Mouse (Mus musculus) heart, postnatal 0 days (tissue): ENCODE measurements at regions not wholly inside any gene's neighbourhood (a gene's known extent, or its start where the extent isn't known, plus 50 kb on each side); places are given as distances from the start of the nearest gene placed in this dataset.

Source experiments
- ATAC-seq: fragments of 200-750 bp; cut with Nextera tagmentation; 2 replicates; pipeline ENCODE4 v1.8.0; 2017; ENCODE audit warnings: low read depth, moderate number of reproducible peaks, moderate library complexity; ENCODE audit not compliant: insufficient read depth
- DNase-seq: peaks from one replicate; pipeline ENCODE4 v3.0.0-alpha.2; 2016; ENCODE audit warnings: low spot score
- H3K27ac ChIP-seq: fragments of 300-500 bp; sonication (generic); 2 replicates; pipeline ENCODE4 v1.5.1; 2014; ENCODE audit warnings: low read depth, mild to moderate bottlenecking
- H3K27me3 ChIP-seq: fragments of 300-500 bp; sonication (generic); 2 replicates; pipeline ENCODE4 v1.6.1; 2014; ENCODE audit warnings: low read length, mixed read lengths; ENCODE audit not compliant: control insufficient read depth, insufficient read depth
- H3K36me3 ChIP-seq: fragments of 300-500 bp; sonication (generic); replicated peaks from 2 replicates; pipeline ENCODE4 v1.6.1; 2014; ENCODE audit warnings: low read length, mixed read lengths; ENCODE audit not compliant: control insufficient read depth, insufficient read depth
- H3K4me1 ChIP-seq: fragments of 300-500 bp; sonication (generic); 2 replicates; pipeline ENCODE4 v1.6.1; 2014; ENCODE audit warnings: antibody characterized with exemption; ENCODE audit not compliant: control insufficient read depth, insufficient read depth
- H3K4me2 ChIP-seq: fragments of 300-500 bp; sonication (generic); 2 replicates; pipeline ENCODE4 v1.6.1; 2014; ENCODE audit warnings: low read depth, mild to moderate bottlenecking, low read length, moderate library complexity
- H3K4me3 ChIP-seq: fragments of 300-500 bp; sonication (generic); 2 replicates; pipeline ENCODE4 v1.5.1; 2014; ENCODE audit warnings: low read depth, low read length
- H3K9ac ChIP-seq: fragments of 300-500 bp; sonication (generic); replicated peaks from 2 replicates; pipeline ENCODE4 v1.6.1; 2014; ENCODE audit warnings: low read depth, low read length, mixed read lengths
- H3K9me3 ChIP-seq: fragments of 300-500 bp; sonication (generic); replicated peaks from 2 replicates; pipeline ENCODE4 v1.6.1; 2016; ENCODE audit warnings: low read length; ENCODE audit not compliant: control insufficient read depth
- CTCF ChIP-seq: IDR thresholded peaks from 2 replicates; pipeline ENCODE4 v1.5.1; 2016; ENCODE audit warnings: antibody characterized with exemption, control low read depth, low read depth
- EP300 ChIP-seq: IDR thresholded peaks from 2 replicates; pipeline ENCODE4 v1.6.1; 2016; ENCODE audit warnings: antibody characterized with exemption, low read depth
- WGBS: fragments of 180-500 bp; shearing (Covaris S2); extraction: QIAGEN DNeasy Blood & Tissue Kit; methylation state at CpG from one replicate; pipeline ENCODE4 v1.1.7; 2014; 5-methylcytosine and 5-hydroxymethylcytosine counted together

DNA sequence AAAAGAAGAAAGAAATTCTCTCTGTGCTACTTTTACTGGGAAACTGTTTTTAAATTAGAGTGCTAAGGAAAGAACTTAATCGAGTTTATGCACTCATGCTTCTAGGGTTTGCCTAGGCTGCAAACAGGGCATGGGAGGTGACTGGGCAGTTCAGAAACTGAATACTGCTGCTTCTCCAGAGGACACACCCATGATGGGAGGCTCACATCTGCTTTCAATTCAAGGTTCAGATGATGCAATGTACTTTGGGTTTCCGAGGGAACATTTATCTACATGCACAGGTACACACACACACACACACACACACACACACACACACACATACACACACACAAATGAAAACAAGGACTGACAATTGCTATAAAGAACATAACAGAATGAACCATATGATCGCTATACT lies 417.4 kb downstream of the Htr7 start:
- Histone ChIP-seq H3K9me3 (no peaks in the 10 kb centered on the region), H3K36me3 (no peaks in the 10 kb centered on the region), H3K4me2 (no peak overlapping the region), H3K27ac (no peak overlapping the region), H3K9ac (no peak overlapping the region), H3K27me3 (no peaks in the 10 kb centered on the region), H3K4me3 (no peak overlapping the region), H3K4me1 (no peaks in the 10 kb centered on the region)
- TF ChIP-seq CTCF, result no peak
- TF ChIP-seq EP300, result no peak
- no peak for ATAC-seq
- WGBS, result 54% methylated on average over 3 of the region's 3 CpGs
- no peak for DNase-seq

DNA sequence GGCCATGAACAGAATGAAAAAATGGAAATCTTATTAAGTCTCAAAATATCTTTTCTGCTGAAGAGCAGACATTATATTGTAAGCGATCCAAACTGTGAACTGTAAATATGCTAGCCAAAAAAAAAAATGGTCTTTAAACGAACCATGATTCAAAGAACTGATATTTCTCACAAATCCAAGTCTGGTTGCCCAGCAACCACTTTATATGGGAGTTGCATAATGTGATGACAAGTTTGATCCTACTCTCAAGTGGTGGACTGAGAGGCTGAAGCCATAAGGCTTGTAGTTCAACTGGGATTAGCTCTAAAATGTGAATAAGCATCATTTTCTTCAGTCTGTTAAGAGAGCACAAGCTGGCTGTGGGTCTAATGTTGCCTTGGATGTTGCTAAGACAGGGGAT lies 435.5 kb downstream of the Htr7 start:
- no peak overlapping the region for H3K27ac ChIP-seq
- H3K4me2 ChIP-seq, result no peak overlapping the region
- ATAC-seq, result no peak
- no peak for DNase-seq
- H3K4me3 ChIP-seq, result no peak overlapping the region
- H3K27me3 ChIP-seq, result no peaks in the 10 kb centered on the region
- H3K9ac ChIP-seq, result no peak overlapping the region
- 64% methylated on average over 2 of the region's 2 CpGs for WGBS
- 0 out of 2 replicates have a peak, but pooled peaks cover 3% of the 10 kb centered on the region for H3K9me3 ChIP-seq
- no peaks in the 10 kb centered on the region for H3K36me3 ChIP-seq
- TF ChIP-seq EP300, result no peak
- no peak for TF ChIP-seq CTCF
- H3K4me1 ChIP-seq, result no peaks in the 10 kb centered on the region

DNA sequence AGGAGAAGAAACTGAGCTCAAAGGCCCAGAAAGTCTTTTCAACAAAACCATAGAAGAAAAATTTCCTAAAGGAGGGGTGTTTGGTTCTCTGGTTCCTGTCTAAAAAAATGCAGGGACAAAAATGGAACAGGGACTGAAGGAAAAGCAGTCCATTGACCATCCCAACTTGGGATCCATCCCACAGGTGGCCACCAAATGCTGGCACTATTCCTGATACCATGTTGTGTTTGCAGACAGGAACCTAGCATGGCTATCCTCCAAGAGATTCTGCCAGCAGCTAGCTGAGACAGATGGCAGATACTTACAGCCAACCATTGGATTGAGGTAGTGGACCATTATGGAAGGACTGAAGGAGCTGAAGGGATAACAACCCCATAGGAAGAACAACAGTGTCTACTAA lies 461.9 kb downstream of the Htr7 start:
- Histone ChIP-seq H3K9ac (no peak overlapping the region), H3K36me3 (no peaks in the 10 kb centered on the region), H3K4me2 (no peak overlapping the region), H3K4me1 (no peaks in the 10 kb centered on the region), H3K27me3 (no peaks in the 10 kb centered on the region), H3K27ac (no peak overlapping the region), H3K4me3 (no peak overlapping the region), H3K9me3 (no peaks in the 10 kb centered on the region)
- DNase-seq (no peak), ATAC-seq (no peak)
- TF ChIP-seq EP300, result no peak
- TF ChIP-seq CTCF, result no peak

DNA sequence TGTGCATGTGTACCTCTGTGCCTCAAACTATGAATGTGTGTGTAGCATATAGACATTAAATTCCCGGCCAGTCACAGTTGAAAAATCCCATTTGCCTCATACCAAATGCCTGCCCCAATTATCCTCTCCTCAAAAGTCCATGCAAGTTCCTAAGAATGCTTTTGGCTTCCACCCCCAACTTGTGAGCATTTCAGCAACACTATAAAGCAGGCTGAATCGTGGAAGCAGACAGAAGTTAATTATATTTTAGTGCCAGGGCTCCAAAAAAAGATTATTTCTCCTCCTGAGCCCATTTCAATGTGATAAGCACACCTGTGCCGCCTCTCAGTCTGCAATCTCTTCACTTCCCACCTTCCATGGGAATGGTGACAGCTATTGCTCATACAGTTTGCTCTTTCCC lies 481.3 kb downstream of the Htr7 start:
- Histone ChIP-seq H3K4me2 (no peak overlapping the region), H3K36me3 (no peaks in the 10 kb centered on the region), H3K27me3 (no peaks in the 10 kb centered on the region), H3K4me3 (no peak overlapping the region), H3K4me1 (no peaks in the 10 kb centered on the region), H3K9ac (no peak overlapping the region), H3K27ac (no peak overlapping the region), H3K9me3 (no peaks in the 10 kb centered on the region)
- no peak for TF ChIP-seq CTCF
- 49% methylated on average over 3 of the region's 3 CpGs for WGBS
- DNase-seq (no peak), ATAC-seq (no peak)

DNA sequence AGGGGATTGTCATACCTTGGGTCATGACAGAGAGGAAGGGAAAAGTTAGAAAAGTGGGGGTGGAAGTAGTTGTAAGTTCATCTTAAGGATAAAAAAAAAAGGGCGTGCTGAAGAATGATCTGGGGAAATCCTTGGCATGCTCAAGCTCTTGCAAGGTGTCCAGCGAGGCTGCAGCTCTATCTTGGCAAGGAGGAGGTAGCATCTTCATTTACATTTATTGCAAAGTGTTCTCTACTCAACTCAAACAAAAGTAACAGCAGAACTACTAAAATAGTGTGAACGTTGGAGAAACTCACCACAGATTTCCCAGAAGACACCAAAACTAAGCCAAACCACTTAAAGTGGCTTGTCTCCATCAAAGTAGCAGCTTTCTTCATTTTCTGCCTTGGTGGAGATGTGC lies 507.9 kb downstream of the Htr7 start:
- ATAC-seq, result no peak
- WGBS, result 74% methylated on average over 3 of the region's 3 CpGs
- H3K27me3 ChIP-seq, result no peaks in the 10 kb centered on the region
- H3K9ac ChIP-seq, result no peak overlapping the region
- no peaks in the 10 kb centered on the region for H3K36me3 ChIP-seq
- no peak overlapping the region for H3K27ac ChIP-seq
- no peak for TF ChIP-seq EP300
- H3K4me3 ChIP-seq, result no peak overlapping the region
- no peak overlapping the region for H3K4me2 ChIP-seq
- H3K4me1 ChIP-seq, result no peaks in the 10 kb centered on the region
- no peak for DNase-seq
- no peaks in the 10 kb centered on the region for H3K9me3 ChIP-seq

DNA sequence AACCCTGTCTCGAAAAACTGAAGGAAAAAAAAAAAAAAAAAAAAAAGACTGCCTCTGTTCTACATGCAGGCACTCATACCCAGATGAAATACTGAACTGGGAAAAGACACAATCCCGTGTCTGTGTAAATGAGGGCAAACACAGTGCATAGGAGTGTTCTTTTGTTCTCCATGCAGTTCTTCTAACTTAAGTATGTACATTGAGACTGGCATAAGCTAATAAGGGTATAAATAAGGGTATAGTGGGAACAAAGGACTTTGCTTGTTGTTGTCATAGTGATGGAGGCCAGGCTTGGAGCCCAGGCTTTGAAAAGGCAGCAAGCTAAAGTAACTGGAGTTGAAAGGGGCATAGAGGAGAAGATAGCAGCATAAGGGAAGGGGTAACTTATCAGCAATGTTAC lies 520.5 kb downstream of the Htr7 start:
- H3K9me3 ChIP-seq, result no peaks in the 10 kb centered on the region
- ATAC-seq, result no peak
- H3K4me2 ChIP-seq, result no peak overlapping the region
- no peak for DNase-seq
- H3K27me3 ChIP-seq, result no peaks in the 10 kb centered on the region
- H3K27ac ChIP-seq, result no peak overlapping the region
- H3K36me3 ChIP-seq, result no peaks in the 10 kb centered on the region
- no peak overlapping the region for H3K4me3 ChIP-seq
- WGBS, result 63% methylated on average over 1 of the region's 2 CpGs
- TF ChIP-seq EP300 (no peak), CTCF (no peak)
- H3K4me1 ChIP-seq, result no peaks in the 10 kb centered on the region
- H3K9ac ChIP-seq, result no peak overlapping the region
